In the genomic region with DNA sequence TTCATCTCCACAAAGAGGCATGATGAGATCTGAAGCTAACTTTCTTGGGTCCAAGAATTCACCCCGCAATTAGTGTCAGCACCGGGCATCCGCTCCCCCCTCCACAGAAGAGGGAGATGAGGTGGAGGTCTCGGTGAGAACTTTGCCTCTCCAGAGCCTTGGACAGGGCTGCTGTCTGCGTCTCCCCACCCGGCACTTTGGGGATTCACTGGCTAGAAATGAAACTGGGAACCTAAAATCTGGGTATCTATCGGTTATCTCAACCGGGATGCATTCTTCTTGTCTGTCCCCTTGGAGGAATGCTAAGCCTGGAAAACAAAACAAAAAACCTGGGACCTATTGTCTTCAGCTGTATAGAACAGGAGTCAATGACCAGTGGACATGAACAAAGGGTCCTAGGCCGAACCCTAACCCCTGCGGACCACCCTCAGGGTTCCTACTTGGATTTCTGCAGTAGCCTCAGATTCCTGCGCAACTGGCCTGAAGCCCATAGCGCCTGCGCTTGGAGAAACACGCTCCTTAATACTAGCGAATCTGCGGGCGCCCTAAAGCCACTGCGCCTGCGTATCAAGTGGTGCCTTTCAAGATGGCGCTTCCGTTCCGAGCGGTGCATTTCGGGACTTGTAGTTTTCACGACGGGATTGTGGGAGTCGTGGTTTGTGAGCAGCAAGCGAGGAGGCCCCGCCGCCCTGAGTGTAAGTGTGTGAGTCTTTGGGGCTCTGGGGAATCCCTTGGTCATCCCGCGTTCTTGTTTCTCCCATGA, we compare ENCODE assay signal across 8 mouse cellular contexts. TPM values are rescaled to one million over a fixed set of nuclear protein-coding genes. Genes with fewer than 3 reads are reported as not detected.
DNase-seq lines count a peak whose midpoint lies in the region; ATAC-seq lines count a peak whose summit lies in the region.

Smim11 (plus strand) TSS at position 638 of the 763 bp plus-strand sequence.

- peak; percentile 95 for ATAC-seq in hindbrain, embryonic 16.5 days

- DNase-seq in WW6 (ENCODE audit: low read depth, low spot score) = peak; percentile 90
- peak; percentile 72 to 90 for DNase-seq in cerebellum, postnatal 4 days (ENCODE audit: low spot score in 2 of 2)
- DNase-seq in gastrocnemius, adult 18-20 months (ENCODE audit: low spot score) = peak; percentile 97
- peak; percentile 96 to 97 for DNase-seq in left cerebral cortex, adult 18-20 months (ENCODE audit: low spot score in 2 of 2)
- DNase-seq in right cerebral cortex, adult 18-20 months = peak; percentile 97
- DNase-seq in urinary bladder, postnatal 10 days (ENCODE audit: low spot score) = peak; percentile 80

- 7% methylated on average over 32 of the region's 32 CpGs for WGBS in hindbrain, embryonic 16.5 days
- 9% methylated on average over 32 of the region's 32 CpGs for WGBS in macrophage (ENCODE audit: missing documents)

- H3K9ac ChIP-seq in hindbrain, embryonic 16.5 days (ENCODE audit: low read depth, low read length) = peak within 1 kb of the TSS; percentile 79

- H3K4me2 ChIP-seq in hindbrain, embryonic 16.5 days (ENCODE audit: low read length) = peak within 1 kb of the TSS; percentile 78

- no peaks in the 10 kb centered on the region for H3K9me3 ChIP-seq in hindbrain, embryonic 16.5 days (ENCODE audit: control insufficient read depth, low read length)

- peak within 1 kb of the TSS; percentile 68 for H3K27ac ChIP-seq in hindbrain, embryonic 16.5 days (ENCODE audit: low read depth, low read length)
- peak within 1 kb of the TSS; percentile 50 for H3K27ac ChIP-seq in macrophage

- peak within 1 kb of the TSS; percentile 65 for H3K4me3 ChIP-seq in hindbrain, embryonic 16.5 days (ENCODE audit: low read length)
- H3K4me3 ChIP-seq in macrophage (ENCODE audit: inconsistent target) = peak within 1 kb of the TSS; percentile 93

- H3K27me3 ChIP-seq in hindbrain, embryonic 16.5 days (replicated peaks; ENCODE audit: control insufficient read depth, insufficient read depth, low read length) = no peaks in the 10 kb centered on the region

- H3K4me1 ChIP-seq in hindbrain, embryonic 16.5 days (ENCODE audit: control insufficient read depth, insufficient read depth, low read depth, low read length) = peaks cover 19% of the 10 kb centered on the region

- H3K79me2 ChIP-seq in macrophage (ENCODE audit: inconsistent target) = peaks cover 20% of the 10 kb centered on the region; the same call in 1 of the 2 replicates

- H3K36me3 ChIP-seq in hindbrain, embryonic 16.5 days (ENCODE audit: control insufficient read depth, insufficient read depth, low read length) = peaks cover 6% of the 10 kb centered on the region; the same call in 1 of the 2 replicates
- peaks cover 6% of the 10 kb centered on the region; the same call in 1 of the 2 replicates for H3K36me3 ChIP-seq in macrophage (ENCODE audit: inconsistent target)

RNA-seq across cellular contexts. Expression of gene Smim11, which starts in this region (rescaled TPM):
- 10 to 100 TPM; 72.4 to 76.2 TPM for total RNA-seq in gastrocnemius, adult 18-20 months (2021)
- 55.4 and 57.7 TPM in 2 replicates for polyA plus RNA-seq in hindbrain, embryonic 16.5 days (2015; fragmentation: Nextera tagmentation; extraction: Ambion mirVana)
- total RNA-seq in left cerebral cortex, adult 18-20 months (2021) = 10 to 100 TPM; 20.2 to 20.6 TPM
- total RNA-seq in macrophage (2018; cell fraction: chromatin; rRNA removed) = 10 to 100 TPM in 4 of 26 experiments, 1 to 10 TPM in 16, not detected in 6; 1.2 to 15.1 (median 5.9) TPM
- 10 to 100 TPM; 18.3 to 43.8 (median 28.8) TPM for total RNA-seq in macrophage (2018; cell fraction: cytosol; rRNA removed)
- 10 to 100 TPM in 16 of 26 experiments, 1 to 10 TPM in 10; 2.3 to 26.3 (median 10.7) TPM for total RNA-seq in macrophage (2018; cell fraction: nucleus; rRNA removed)
- polyA plus RNA-seq in macrophage (2018) = 41.5 to 76.0 TPM (median 45.7 TPM) in 3 replicates

Comparison
In these comparisons a context has a peak if more than half of its experiments do, and no peak if none do; other contexts are left out.
1. Peak in every context shown above with its lines: DNase-seq, ATAC-seq, H3K4me3 ChIP-seq and H3K27ac ChIP-seq.